Mouse (Mus musculus): ENCODE measurements at regions not wholly inside any gene's neighbourhood (a gene's known extent, or its start where the extent isn't known, plus 50 kb on each side); places are given as distances from the start of the nearest gene placed in this dataset.

- no peak for TF ChIP-seq CTCF (IDR thresholded peaks at IDR 0.05; ENCODE audit: borderline replicate concordance, insufficient read depth, low read depth, low read length)
- TF ChIP-seq POLR2A (IDR thresholded peaks at IDR 0.05; ENCODE audit: borderline replicate concordance, insufficient read depth, low read length): no peak
Measured at GRCm38 (mm10) chr10:111101901-111102761, 62.4 kb upstream of the Osbpl8 start.

All from cerebellum, adult 2 months (tissue).